Mouse (Mus musculus) gastrocnemius, postnatal 25 days (tissue): ENCODE measurements around the gene Hoxc4. TPM values are rescaled to one million over a fixed set of nuclear protein-coding genes. Genes with fewer than 3 reads are reported as not detected.
A peak's percentile ranks its signal among the peaks of the same experiment; 100 is the strongest.

Source experiments
- DNase-seq: peaks from one replicate; pipeline ENCODE4 v3.0.0; 2022
- total RNA-seq, 2 experiments: library from RNA; stranded (reverse); gene quantifications; 1 replicate in 1 of 2; 2 replicates in 1 of 2; pipeline ENCODE4 v1.2.3; 2021

Gene Hoxc4
- total RNA-seq, 2 experiments from 2014 or later = 3.8 to 4.1 TPM

DNA sequence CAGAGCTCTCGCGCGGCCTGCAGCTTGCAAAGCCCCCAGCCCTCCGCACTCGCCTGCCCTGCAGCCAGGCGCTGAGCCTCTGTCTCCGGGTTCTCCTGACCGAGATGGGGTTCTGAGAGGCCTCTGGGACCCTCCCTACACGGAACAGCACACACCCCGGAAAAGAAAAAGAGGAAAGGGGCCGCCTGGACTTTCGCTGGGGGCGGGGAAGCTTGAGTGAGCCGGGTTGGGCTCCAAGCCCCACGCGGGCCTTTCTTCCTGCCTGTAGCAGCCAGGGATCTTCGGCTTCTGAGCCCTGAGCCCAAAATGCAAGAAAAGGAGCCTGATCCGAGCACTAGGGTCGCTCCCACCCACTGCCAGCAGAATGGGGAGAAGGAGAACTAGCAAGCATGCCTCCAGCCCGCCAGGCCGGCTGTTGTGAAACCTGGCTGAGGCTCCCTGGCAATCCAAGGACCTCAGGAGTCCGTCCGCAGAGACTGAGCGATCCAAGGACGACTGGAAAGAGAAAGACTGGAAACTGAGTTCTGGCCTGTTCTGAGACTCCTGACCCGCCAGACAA lies 6.7 kb upstream of the Hoxc4 start:
- peak; percentile 47 for DNase-seq

GRCm38 (mm10) chr15:103013238-103013984 lies 5.3 kb upstream of the Hoxc4 start:
- peak; percentile 35 for DNase-seq

DNA sequence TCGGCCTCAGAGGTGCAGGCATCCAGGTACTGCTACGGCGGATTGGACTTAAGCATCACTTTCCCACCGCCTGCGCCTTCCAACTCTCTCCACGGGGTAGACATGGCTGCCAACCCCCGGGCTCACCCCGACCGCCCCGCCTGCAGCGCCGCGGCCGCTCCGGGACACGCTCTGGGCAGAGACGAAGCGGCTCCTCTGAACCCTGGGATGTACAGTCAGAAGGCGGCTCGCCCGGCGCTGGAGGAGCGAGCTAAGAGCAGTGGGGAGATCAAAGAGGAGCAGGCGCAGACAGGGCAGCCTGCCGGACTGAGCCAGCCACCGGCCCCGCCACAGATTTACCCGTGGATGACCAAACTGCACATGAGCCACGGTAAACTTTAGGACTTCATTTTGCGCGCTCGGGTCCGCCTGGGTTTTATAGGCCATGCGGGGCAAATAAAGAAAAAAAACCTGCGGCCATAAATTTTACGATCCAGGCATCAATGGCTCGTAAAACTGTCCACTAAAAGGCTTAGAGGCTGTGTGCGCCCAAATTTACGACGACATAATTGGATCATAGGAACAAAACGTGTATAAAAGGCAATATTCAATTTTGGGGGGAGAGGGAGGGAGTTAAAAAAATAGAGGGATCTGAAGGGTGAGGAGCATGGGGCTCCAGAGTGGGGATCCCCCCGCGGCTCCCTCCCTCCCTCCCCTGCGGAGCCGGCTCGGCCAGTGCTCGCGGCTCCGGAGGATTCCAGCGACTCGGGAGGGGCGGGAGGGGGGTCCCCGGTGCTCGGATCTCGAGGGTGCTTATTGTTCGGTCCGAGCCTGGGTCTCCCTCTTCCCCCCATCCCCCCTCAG lies 4.3 kb upstream of the Hoxc4 start:
- DNase-seq = peak; percentile 55

- no peak for DNase-seq
These were observed 3.7 kb upstream of the Hoxc4 start for GRCm38 (mm10) chr15:103015009-103015399.

- no peak for DNase-seq
These were observed 3.1 kb upstream of the Hoxc4 start for GRCm38 (mm10) chr15:103015406-103016166.

DNA sequence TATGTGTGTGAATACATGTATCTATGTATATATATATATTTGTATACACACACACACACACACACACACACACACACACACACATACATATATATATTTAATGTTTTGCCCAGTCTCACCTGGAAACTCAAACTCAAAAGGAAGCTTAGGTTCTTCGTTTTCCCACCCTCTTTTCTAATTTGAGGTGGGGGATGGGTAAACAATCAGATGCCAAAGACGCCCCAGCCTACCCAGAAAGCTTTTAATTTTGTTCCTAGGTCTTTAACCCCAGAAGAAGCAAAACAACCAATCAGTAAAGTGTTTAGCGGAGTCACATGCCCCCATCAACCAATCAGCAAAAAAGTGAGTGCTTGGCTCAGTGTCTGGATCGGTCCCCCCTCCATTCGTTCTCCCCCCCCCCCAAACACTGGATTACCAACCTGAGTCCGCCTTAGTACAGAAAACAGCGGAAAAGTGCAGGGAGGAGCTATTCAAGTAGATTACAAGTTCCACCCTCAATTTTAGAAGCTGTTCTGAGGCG lies 2.2 kb downstream of the Hoxc4 start:
- DNase-seq = no peak

DNA sequence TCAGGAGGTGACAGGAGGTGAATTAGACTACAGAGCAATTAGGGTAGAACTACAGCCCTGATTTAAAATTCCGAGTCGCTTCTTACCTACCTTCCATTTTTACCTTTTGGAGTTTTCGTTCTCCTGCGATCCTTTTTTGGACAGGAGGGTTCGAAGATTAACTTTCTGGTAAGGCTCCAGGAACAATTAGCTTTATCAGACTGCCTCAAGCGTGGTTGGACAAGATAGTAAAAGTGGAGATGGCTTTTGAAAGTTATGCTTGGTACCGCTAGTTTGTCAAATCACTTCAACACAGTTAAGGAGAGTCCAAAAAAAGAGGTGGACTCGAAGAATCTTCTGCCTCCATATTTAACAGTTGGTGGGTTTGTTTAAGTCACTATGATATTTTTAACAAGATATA lies 2.8 kb downstream of the Hoxc4 start:
- no peak for DNase-seq

DNA sequence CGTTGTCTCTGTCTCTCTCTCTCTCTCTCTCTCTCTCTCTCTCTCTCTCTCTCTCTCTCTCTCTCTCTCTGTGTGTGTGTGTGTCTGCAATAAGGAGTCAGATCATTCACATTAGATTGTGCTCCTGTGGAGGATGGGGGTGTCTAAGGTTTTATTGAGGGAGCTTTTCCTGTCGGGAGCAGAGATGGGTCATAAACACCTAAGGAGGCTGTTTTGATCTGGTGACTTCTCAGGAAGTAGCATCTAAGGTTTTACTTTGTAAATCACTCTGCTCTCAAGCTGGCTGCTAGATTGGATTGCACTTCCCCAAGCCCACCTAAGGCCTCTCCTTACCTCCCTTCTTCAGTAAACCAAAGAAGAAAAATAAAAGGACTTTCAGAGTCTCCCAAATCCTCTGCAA lies 5.4 kb downstream of the Hoxc4 start:
- DNase-seq = no peak

GRCm38 (mm10) chr15:103027266-103028235 lies 8.8 kb downstream of the Hoxc4 start:
- peak; percentile 53 for DNase-seq

DNA sequence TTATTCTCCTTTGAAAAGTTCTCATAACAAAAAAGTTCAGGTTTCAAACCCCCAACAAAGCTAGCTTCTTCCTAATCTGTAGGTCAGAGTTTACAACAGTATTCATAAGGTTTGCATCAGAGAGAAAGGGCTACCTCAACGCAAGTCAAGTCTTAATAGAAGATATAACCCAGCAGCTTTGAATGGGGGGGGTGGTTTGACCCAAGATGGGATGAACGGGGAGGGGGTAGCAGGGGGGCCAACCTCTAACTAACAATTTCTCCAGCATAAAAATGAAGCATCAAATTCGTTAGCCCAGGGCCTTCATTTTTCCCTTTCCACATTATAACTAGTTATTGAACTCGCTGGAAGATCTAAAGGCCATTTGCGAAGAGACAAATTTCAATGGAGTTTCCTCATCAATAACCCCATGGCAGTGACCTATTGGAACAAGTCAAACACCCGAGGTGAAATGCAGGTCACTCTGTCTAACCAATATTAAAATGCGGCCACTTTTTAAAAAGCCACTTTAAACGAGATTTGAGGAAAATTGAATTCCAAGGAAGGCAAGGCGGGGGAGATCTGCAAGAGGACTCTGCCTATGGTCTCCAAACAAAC lies 10.3 kb downstream of the Hoxc4 start:
- no peak for DNase-seq

- no peak for DNase-seq
These were observed 11.4 kb downstream of the Hoxc4 start for GRCm38 (mm10) chr15:103030142-103030541.

GRCm38 (mm10) chr15:103032167-103032566 lies 13.4 kb downstream of the Hoxc4 start:
- DNase-seq = no peak

GRCm38 (mm10) chr15:103032646-103033575 lies 14.2 kb downstream of the Hoxc4 start:
- no peak for DNase-seq

- no peak for DNase-seq
These were observed 15.5 kb downstream of the Hoxc4 start for GRCm38 (mm10) chr15:103034043-103034806.

GRCm38 (mm10) chr15:103034807-103035547 lies 16.2 kb downstream of the Hoxc4 start:
- DNase-seq = no peak

DNA sequence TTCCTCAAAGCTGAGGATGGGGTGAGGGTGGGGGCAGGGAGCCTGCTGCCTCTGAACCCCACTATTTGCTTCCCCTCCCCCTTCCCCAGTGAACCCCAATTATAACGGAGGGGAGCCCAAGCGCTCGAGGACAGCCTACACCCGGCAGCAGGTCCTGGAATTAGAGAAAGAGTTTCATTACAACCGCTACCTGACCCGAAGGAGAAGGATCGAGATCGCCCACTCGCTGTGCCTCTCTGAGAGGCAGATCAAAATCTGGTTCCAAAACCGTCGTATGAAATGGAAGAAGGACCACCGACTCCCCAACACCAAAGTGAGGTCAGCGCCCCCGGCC lies 16.8 kb downstream of the Hoxc4 start:
- no peak for DNase-seq

GRCm38 (mm10) chr15:103037579-103037978 lies 18.8 kb downstream of the Hoxc4 start:
- no peak for DNase-seq
